Mouse (Mus musculus) testis, adult 2 months (tissue): ENCODE results near the gene Ttc17. TPM values are rescaled to one million over a fixed set of nuclear protein-coding genes. Genes with fewer than 3 reads are reported as not detected.
"Not testable (repeated sequence)": the region's sequence is repeated elsewhere in the genome, so short reads cannot be mapped to it uniquely, and the experiment has no call there.

ENCODE experiments used
- H3K27ac ChIP-seq: fragments of 200-500 bp; 2 replicates; pipeline ENCODE4 v1.5.1; 2012; ENCODE audit warnings: low read depth, low read length; ENCODE audit not compliant: control insufficient read depth, insufficient read depth
- H3K27me3 ChIP-seq: fragments of 200-500 bp; 2 replicates; pipeline ENCODE4 v1.6.1; 2012; ENCODE audit warnings: mild to moderate bottlenecking, low read length, moderate library complexity; ENCODE audit not compliant: control insufficient read depth, insufficient read depth
- H3K36me3 ChIP-seq: fragments of 200-500 bp; 2 replicates; pipeline ENCODE4 v1.6.1; 2012; ENCODE audit warnings: mild to moderate bottlenecking, low read length; ENCODE audit not compliant: control insufficient read depth, insufficient read depth
- H3K4me1 ChIP-seq: fragments of 200-500 bp; 2 replicates; pipeline ENCODE4 v1.6.1; 2012; ENCODE audit warnings: low read length; ENCODE audit not compliant: control insufficient read depth, insufficient read depth
- H3K4me3 ChIP-seq: fragments of 200-500 bp; 2 replicates; pipeline ENCODE4 v1.5.1; 2012; ENCODE audit warnings: low read depth, mild to moderate bottlenecking, low read length, moderate library complexity, mixed read lengths; ENCODE audit not compliant: control insufficient read depth
- CTCF ChIP-seq: fragments of 200-500 bp; IDR thresholded peaks from 2 replicates; pipeline ENCODE4 v1.5.1; 2012; ENCODE audit warnings: low read depth, mild to moderate bottlenecking, inconsistent platforms, low read length, moderate library complexity; ENCODE audit not compliant: control insufficient read depth, insufficient read depth, insufficient replicate concordance
- POLR2A ChIP-seq: fragments of 200-500 bp; IDR thresholded peaks from 2 replicates; pipeline ENCODE4 v1.6.1; 2012; ENCODE audit warnings: low read depth, mild to moderate bottlenecking, inconsistent platforms, low read length, moderate library complexity; ENCODE audit not compliant: control insufficient read depth
- polyA plus RNA-seq: library from polyadenylated mRNA; depleted of rRNA; stranded (reverse); fragments of >200 nt; gene quantifications from 2 replicates; pipeline ENCODE4 v1.2.3, GENCODE M21; 2012

Ttc17 gene
- polyA plus RNA-seq, 1 experiment = 4.3 TPM

GRCm38 (mm10) chr2:94398138-94398970 is 8.1 kb downstream of the Ttc17 start:
- TF ChIP-seq CTCF (no peak), POLR2A (no peak)
- Histone ChIP-seq H3K4me3 (no peak overlapping the region), H3K4me1 (no peaks in the 10 kb centered on the region), H3K27me3 (no peaks in the 10 kb centered on the region), H3K36me3 (no peaks in the 10 kb centered on the region), H3K27ac (no peak overlapping the region)

GRCm38 (mm10) chr2:94397453-94397852 is 9.0 kb downstream of the Ttc17 start:
- H3K27ac ChIP-seq = no peak overlapping the region
- H3K36me3 ChIP-seq = no peaks in the 10 kb centered on the region
- H3K4me3 ChIP-seq = no peak overlapping the region
- TF ChIP-seq CTCF = no peak
- TF ChIP-seq POLR2A = no peak
- no peaks in the 10 kb centered on the region for H3K27me3 ChIP-seq
- no peaks in the 10 kb centered on the region for H3K4me1 ChIP-seq

- TF ChIP-seq POLR2A (no peak), CTCF (no peak)
- H3K27ac ChIP-seq = no peak overlapping the region
- H3K36me3 ChIP-seq = no peaks in the 10 kb centered on the region
- no peaks in the 10 kb centered on the region for H3K4me1 ChIP-seq
- H3K27me3 ChIP-seq = no peaks in the 10 kb centered on the region
- no peak overlapping the region for H3K4me3 ChIP-seq
Observed at GRCm38 (mm10) chr2:94396325-94396724, 10.2 kb downstream of the Ttc17 start.

GRCm38 (mm10) chr2:94391127-94391526 is 15.4 kb downstream of the Ttc17 start:
- H3K36me3 ChIP-seq, H3K4me3 ChIP-seq, H3K27ac ChIP-seq, H3K4me1 ChIP-seq, H3K27me3 ChIP-seq: not testable (repeated sequence)

- TF ChIP-seq POLR2A (no peak), CTCF (no peak)
- H3K36me3 ChIP-seq = no peaks in the 10 kb centered on the region
- H3K27me3 ChIP-seq = no peaks in the 10 kb centered on the region
- H3K4me1 ChIP-seq = no peaks in the 10 kb centered on the region
- no peak overlapping the region for H3K4me3 ChIP-seq
- H3K27ac ChIP-seq = no peak overlapping the region
Observed at GRCm38 (mm10) chr2:94389000-94389399, 17.5 kb downstream of the Ttc17 start.

GRCm38 (mm10) chr2:94387846-94388245 is 18.6 kb downstream of the Ttc17 start:
- no peaks in the 10 kb centered on the region for H3K36me3 ChIP-seq
- H3K4me3 ChIP-seq = no peak overlapping the region
- TF ChIP-seq CTCF (no peak), POLR2A (no peak)
- no peaks in the 10 kb centered on the region for H3K27me3 ChIP-seq
- no peaks in the 10 kb centered on the region for H3K4me1 ChIP-seq
- H3K27ac ChIP-seq = no peak overlapping the region

GRCm38 (mm10) chr2:94384483-94384882 is 22.0 kb downstream of the Ttc17 start:
- H3K36me3 ChIP-seq, H3K4me3 ChIP-seq: not testable (repeated sequence)

GRCm38 (mm10) chr2:94381057-94381647 is 25.3 kb downstream of the Ttc17 start:
- H3K27ac ChIP-seq = no peak overlapping the region
- no peak for TF ChIP-seq POLR2A
- TF ChIP-seq CTCF = no peak
- no peaks in the 10 kb centered on the region for H3K27me3 ChIP-seq
- H3K4me3 ChIP-seq = no peak overlapping the region
- H3K4me1 ChIP-seq = no peaks in the 10 kb centered on the region
- no peaks in the 10 kb centered on the region for H3K36me3 ChIP-seq

More at GRCm38 (mm10) chr2:94384483-94384882, 22.0 kb downstream of the Ttc17 start:
- not testable (repeated sequence) for H3K27me3 ChIP-seq, H3K4me1 ChIP-seq, H3K27ac ChIP-seq
